Mouse (Mus musculus) embryonic fibroblast, embryonic 13.5 days (primary cell): ENCODE measurements at regions not wholly inside any gene's neighbourhood (a gene's known extent, or its start where the extent isn't known, plus 50 kb on each side); places are given as distances from the start of the nearest gene placed in this dataset.

Experiments
- CTCF ChIP-seq: IDR thresholded peaks from 2 replicates; pipeline ENCODE4 v1.5.1; 2011; ENCODE audit warnings: mild to moderate bottlenecking, control low read depth, low read length, moderate library complexity, borderline replicate concordance; ENCODE audit not compliant: insufficient read depth
- POLR2A ChIP-seq: IDR thresholded peaks from 2 replicates; pipeline ENCODE4 v1.6.1; 2011; ENCODE audit warnings: low read depth, mild to moderate bottlenecking, control low read depth, low read length, moderate library complexity

DNA sequence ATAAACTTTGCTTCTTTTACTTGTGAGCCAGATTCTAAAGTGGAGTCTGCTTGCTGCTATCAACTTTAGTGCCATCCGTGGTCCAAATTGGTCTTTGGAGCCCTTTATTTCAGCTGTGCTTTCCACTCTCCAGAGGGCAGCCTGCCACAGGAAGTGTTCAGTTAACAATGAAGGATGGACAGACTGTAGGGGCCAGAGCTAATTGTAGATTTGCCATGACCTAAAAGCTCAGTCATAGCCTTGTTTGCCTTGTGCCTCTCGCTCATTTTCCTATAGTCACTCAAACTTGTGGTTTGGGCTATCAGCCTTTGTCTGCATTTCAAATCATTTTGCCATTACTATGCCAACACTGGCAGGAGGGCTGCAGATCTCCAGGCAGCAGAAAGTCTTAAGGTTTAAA is 131.8 kb upstream of the Vegfc start:
- no peak for TF ChIP-seq CTCF
- TF ChIP-seq POLR2A, result no peak
